Comparison of ENCODE assay signal across 8 mouse cellular contexts in the genomic region with DNA sequence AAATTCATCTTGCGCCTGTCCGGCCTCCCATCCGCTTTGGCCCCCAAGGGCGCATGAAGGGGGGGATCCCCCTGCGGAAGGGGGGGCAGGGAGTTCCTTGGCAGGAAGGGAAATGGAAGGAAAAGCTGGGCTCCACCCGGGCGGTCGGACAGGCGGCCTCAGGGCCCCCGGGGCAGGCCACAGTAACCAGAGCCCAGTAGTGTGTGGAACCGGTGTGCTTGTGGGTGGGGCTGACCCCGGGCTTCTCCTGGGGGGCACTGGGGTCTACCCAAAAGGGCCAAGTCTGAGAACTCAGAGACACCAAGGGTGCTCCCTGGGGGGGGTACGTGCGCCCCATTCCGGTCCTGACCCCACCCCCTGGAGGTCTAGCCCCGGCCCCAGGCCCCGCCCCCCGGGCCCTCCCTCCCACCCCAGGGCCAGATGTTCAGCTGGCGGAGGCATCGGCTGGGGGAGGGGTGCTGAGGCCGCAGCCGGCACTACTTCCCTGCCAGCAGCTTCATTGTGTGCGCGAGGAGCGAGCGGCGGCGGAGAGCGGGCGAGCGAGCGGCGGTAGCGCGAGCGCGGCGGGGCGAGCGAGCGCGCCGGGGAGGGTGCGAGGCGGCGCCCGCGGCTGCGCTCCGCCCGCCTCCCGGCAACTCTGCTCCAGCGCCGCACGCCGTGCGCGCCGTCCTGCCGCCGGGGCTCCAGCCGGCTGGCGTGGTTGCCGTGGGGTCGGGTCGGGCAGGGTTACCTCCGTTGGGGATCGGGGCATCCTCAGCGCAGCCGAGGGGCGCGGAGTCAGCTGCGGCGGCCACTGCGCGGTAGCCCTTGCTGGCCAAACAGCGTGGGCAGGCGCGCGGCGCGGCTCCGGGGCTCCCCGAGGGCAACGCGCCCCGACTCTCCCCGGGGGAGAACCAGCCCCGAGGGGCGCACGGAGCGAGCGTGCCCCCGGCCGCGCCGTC. TPM values are rescaled to one million over a fixed set of nuclear protein-coding genes. Genes with fewer than 3 reads are reported as not detected.
DNase-seq lines count a peak whose midpoint lies in the region; ATAC-seq and TF ChIP-seq lines count a peak whose summit lies in the region.

No protein-coding gene starts in this region.

- H3K9ac ChIP-seq in MEL (ENCODE audit: control insufficient read depth, low read depth, low read length, poor library complexity, severe bottlenecking), result peak overlapping the region; percentile 83
- peak overlapping the region; percentile 80 for H3K9ac ChIP-seq in forebrain, postnatal 0 days

- H3K4me3 ChIP-seq in MEL (ENCODE audit: control insufficient read depth in 1 of 2, insufficient read depth in 1 of 2, low read depth in 2 of 2, low read length in 2 of 2), result peak overlapping the region; percentile 80 to 92
- H3K4me3 ChIP-seq in forebrain, postnatal 0 days (ENCODE audit: low read depth, low read length), result peak overlapping the region; percentile 79

- ATAC-seq in forebrain, postnatal 0 days, result peak; percentile 75
- ATAC-seq in hematopoietic stem cell, adult 5-6 weeks (replicated peaks in 1 of 2; ENCODE audit: insufficient read depth in 1 of 2, low FRiP score in 2 of 2, low TSS enrichment in 1 of 2, low read depth in 1 of 2, poor library complexity in 2 of 2, severe bottlenecking in 2 of 2), result peak; percentile 43; a peak in 2 of 4 replicates

- no peak for TF ChIP-seq EP300 in MEL (IDR thresholded peaks at IDR 0.05; ENCODE audit: low read depth in 1 of 2, low read length in 2 of 2)

- H3K27me3 ChIP-seq in MEL (ENCODE audit: control insufficient read depth in 1 of 2, insufficient read depth in 2 of 2, low read length in 2 of 2), result no peaks in the 10 kb centered on the region
- no peaks in the 10 kb centered on the region for H3K27me3 ChIP-seq in forebrain, postnatal 0 days (ENCODE audit: insufficient read depth, low read length)

- DNase-seq in MEL (ENCODE audit: low read depth, low spot score), result peak; percentile 92
- peak; percentile 96 for DNase-seq in brain, embryonic 14.5 days (ENCODE audit: low read depth)
- DNase-seq in forebrain, postnatal 0 days, result peak; percentile 90
- peak; percentile 71 to 77 for DNase-seq in layer of hippocampus, postnatal 14 days (ENCODE audit: low spot score in 2 of 2)
- DNase-seq in lung, postnatal 36 days, result peak; percentile 84
- peak; percentile 94 for DNase-seq in retina, postnatal 1 day
- DNase-seq in urinary bladder, postnatal 36 days (ENCODE audit: low spot score in 2 of 2), result peak; percentile 58 to 76

- no peak for TF ChIP-seq RAD21 in MEL (IDR thresholded peaks at IDR 0.05; ENCODE audit: low read depth, low read length)

- H3K36me3 ChIP-seq in MEL (ENCODE audit: control insufficient read depth in 1 of 2, insufficient read depth in 2 of 2, low read length in 2 of 2), result peaks cover 0 to 4% of the 10 kb centered on the region in 2 experiments; a peak in 1 of 4 replicates
- peaks cover 21% of the 10 kb centered on the region for H3K36me3 ChIP-seq in forebrain, postnatal 0 days (ENCODE audit: insufficient read depth)

- peaks cover 5% of the 10 kb centered on the region for H3K79me2 ChIP-seq in MEL (ENCODE audit: control insufficient read depth, insufficient read depth, low read length, poor library complexity)

- TF ChIP-seq CTCF in MEL (IDR thresholded peaks at IDR 0.05 in 2 of 3, conservative IDR thresholded peaks at IDR 0.05 in 1 of 3; ENCODE audit: control insufficient read depth in 1 of 3, insufficient read depth in 1 of 3, low read depth in 2 of 3, low read length in 3 of 3, poor library complexity in 1 of 3, severe bottlenecking in 1 of 3), result 0 out of 6 replicates have a peak, but pooled peaks of 1 of the 3 experiments have one; percentile 2
- no peak for TF ChIP-seq CTCF in brain, embryonic 14.5 days (IDR thresholded peaks at IDR 0.05; ENCODE audit: borderline replicate concordance, extremely low read depth, insufficient read depth, insufficient read length)
- TF ChIP-seq CTCF in forebrain, postnatal 0 days (IDR thresholded peaks at IDR 0.05; ENCODE audit: low read depth), result no peak

- H3K9me3 ChIP-seq in MEL (replicated peaks; ENCODE audit: insufficient read depth, low read length), result no peaks in the 10 kb centered on the region
- no peaks in the 10 kb centered on the region for H3K9me3 ChIP-seq in forebrain, postnatal 0 days (ENCODE audit: low read length)

- peaks cover 0 to 29% of the 10 kb centered on the region in 2 experiments; a peak in 3 of 4 replicates for H3K4me1 ChIP-seq in MEL (ENCODE audit: control insufficient read depth in 1 of 2, insufficient read depth in 2 of 2, low read length in 2 of 2)
- peaks cover 29% of the 10 kb centered on the region for H3K4me1 ChIP-seq in forebrain, postnatal 0 days (ENCODE audit: insufficient read depth)

- WGBS in forebrain, postnatal 0 days, result 2% methylated on average over 68 of the region's 97 CpGs

- H3K27ac ChIP-seq in MEL (ENCODE audit: control insufficient read depth, low read depth, low read length), result peak overlapping the region; percentile 55
- peak overlapping the region; percentile 95 for H3K27ac ChIP-seq in forebrain, postnatal 0 days (ENCODE audit: low read depth, low read length)

- peak; percentile 21 to 58; a peak in 3 of 4 replicates for TF ChIP-seq POLR2A in MEL (IDR thresholded peaks at IDR 0.05; ENCODE audit: control insufficient read depth in 1 of 2, insufficient read depth in 1 of 2, low read depth in 1 of 2, low read length in 2 of 2, poor library complexity in 1 of 2)
- TF ChIP-seq POLR2A in brain, embryonic 14.5 days (IDR thresholded peaks at IDR 0.05; ENCODE audit: borderline replicate concordance, extremely low read depth, insufficient read depth, insufficient read length, poor library complexity, severe bottlenecking), result peak; percentile 85

- H3K4me2 ChIP-seq in forebrain, postnatal 0 days (ENCODE audit: low read depth), result peak overlapping the region; percentile 91

TF ChIP-seq in MEL, 35 proteins besides CTCF, POLR2A, EP300 and RAD21 (continues in another document):
- TF ChIP-seq TAL1 (IDR thresholded peaks at IDR 0.05; ENCODE audit: low read length), result no peak
- TF ChIP-seq GATA1 (IDR thresholded peaks at IDR 0.05; ENCODE audit: low read depth, low read length), result no peak
- peak; percentile 48; the same call in 1 of the 2 replicates for TF ChIP-seq MAX (IDR thresholded peaks at IDR 0.05; ENCODE audit: low read length)
- no peak for TF ChIP-seq ZC3H11A (IDR thresholded peaks at IDR 0.05; ENCODE audit: low read depth, low read length)
- no peak for TF ChIP-seq ELF1 (IDR thresholded peaks at IDR 0.05; ENCODE audit: low read depth, low read length)
- peak; percentile 52; the same call in 1 of the 2 replicates for TF ChIP-seq ETS1 (IDR thresholded peaks at IDR 0.05; ENCODE audit: low read depth, low read length)
- peak; percentile 73 for TF ChIP-seq ZMIZ1 (IDR thresholded peaks at IDR 0.05; ENCODE audit: low read depth, low read length)
- TF ChIP-seq RCOR1 (IDR thresholded peaks at IDR 0.05; ENCODE audit: low read depth, low read length), result no peak
- no peak for TF ChIP-seq ZNF384 (IDR thresholded peaks at IDR 0.05; ENCODE audit: low read depth, low read length)
- no peak for TF ChIP-seq CHD2 (IDR thresholded peaks at IDR 0.05; ENCODE audit: low read length)
- TF ChIP-seq TBP (IDR thresholded peaks at IDR 0.05; ENCODE audit: low read depth, low read length), result no peak
- TF ChIP-seq MYC (IDR thresholded peaks at IDR 0.05; ENCODE audit: low read depth, low read length), result no peak
- TF ChIP-seq SIN3A (IDR thresholded peaks at IDR 0.05; ENCODE audit: low read length), result peak; percentile 24; the same call in 1 of the 2 replicates
- TF ChIP-seq BHLHE40 (IDR thresholded peaks at IDR 0.05; ENCODE audit: borderline replicate concordance, low read depth, low read length), result no peak
- TF ChIP-seq ZKSCAN1 (IDR thresholded peaks at IDR 0.05; ENCODE audit: low read depth, low read length), result no peak
- TF ChIP-seq SMC3 (IDR thresholded peaks at IDR 0.05; ENCODE audit: low read depth, low read length), result no peak
- TF ChIP-seq POLR2AphosphoS2 (IDR thresholded peaks at IDR 0.05; ENCODE audit: low read length), result no peak; the same call in 1 of the 2 replicates
- no peak for TF ChIP-seq MAFK (IDR thresholded peaks at IDR 0.05; ENCODE audit: borderline replicate concordance, low read depth, low read length)
- no peak for TF ChIP-seq MYB (IDR thresholded peaks at IDR 0.05; ENCODE audit: low read depth, low read length)
- no peak for TF ChIP-seq CHD1 (IDR thresholded peaks at IDR 0.05; ENCODE audit: low read depth, low read length)

RNA-seq across cellular contexts. Expression of a gene that starts 0.9 kb away (rescaled TPM):
- 31.4 and 33.7 TPM in 2 replicates for total RNA-seq in MEL (2012; rRNA removed)
- polyA plus RNA-seq in MEL (2012; ENCODE audit: insufficient read depth in 1 of 2, insufficient read length in 2 of 2, low read depth in 1 of 2, low replicate concordance in 2 of 2, missing spikeins in 1 of 2), result 10 to 100 TPM in 1 of 2 experiments, not detected in 1; 60.2 TPM
- polyA plus RNA-seq in brain, embryonic 14.5 days (2012; rRNA removed), result 134 and 211 TPM in 2 replicates
- total RNA-seq in forebrain, postnatal 0 days (2014; rRNA removed), result 41.9 and 49.6 TPM in 2 replicates
- polyA plus RNA-seq in forebrain, postnatal 0 days (2015; fragmentation: Nextera tagmentation; extraction: Ambion mirVana), result 13.7 and 14.5 TPM in 2 replicates
- total RNA-seq in hematopoietic stem cell, adult 5-6 weeks (2017), result 19.1 and 20.6 TPM in 2 replicates
- total RNA-seq in layer of hippocampus, postnatal 14 days (2021), result 10 to 100 TPM; 20.2 to 23.2 TPM

RNA-seq across cellular contexts. Expression of a gene that starts 27.1 kb away (rescaled TPM):
- total RNA-seq in MEL (2012; rRNA removed), result 45.5 and 46.8 TPM in 2 replicates
- polyA plus RNA-seq in MEL (2012; ENCODE audit: insufficient read depth in 1 of 2, insufficient read length in 2 of 2, low read depth in 1 of 2, low replicate concordance in 2 of 2, missing spikeins in 1 of 2), result 10 to 100 TPM in 1 of 2 experiments, not detected in 1; 75.7 TPM
- polyA plus RNA-seq in brain, embryonic 14.5 days (2012; rRNA removed), result 74.8 and 79.2 TPM in 2 replicates
- 48.5 and 57.7 TPM in 2 replicates for total RNA-seq in forebrain, postnatal 0 days (2014; rRNA removed)
- 34.7 and 44.0 TPM in 2 replicates for polyA plus RNA-seq in forebrain, postnatal 0 days (2015; fragmentation: Nextera tagmentation; extraction: Ambion mirVana)
- total RNA-seq in hematopoietic stem cell, adult 5-6 weeks (2017), result 39.5 and 43.1 TPM in 2 replicates
- 10 to 100 TPM; 32.1 to 35.0 TPM for total RNA-seq in layer of hippocampus, postnatal 14 days (2021)

RNA-seq across cellular contexts. Expression of a gene that starts 50.6 kb away (rescaled TPM):
- 736 and 745 TPM in 2 replicates for total RNA-seq in MEL (2012; rRNA removed)
- polyA plus RNA-seq in MEL (2012; ENCODE audit: insufficient read depth in 1 of 2, insufficient read length in 2 of 2, low read depth in 1 of 2, low replicate concordance in 2 of 2, missing spikeins in 1 of 2), result 1,000 to 10,000 TPM in 1 of 2 experiments, not detected in 1; 1,213 TPM
- 458 and 614 TPM in 2 replicates for polyA plus RNA-seq in brain, embryonic 14.5 days (2012; rRNA removed)
- 735 and 828 TPM in 2 replicates for total RNA-seq in forebrain, postnatal 0 days (2014; rRNA removed)
- 1,247 and 1,523 TPM in 2 replicates for polyA plus RNA-seq in forebrain, postnatal 0 days (2015; fragmentation: Nextera tagmentation; extraction: Ambion mirVana)
- 361 and 451 TPM in 2 replicates for total RNA-seq in hematopoietic stem cell, adult 5-6 weeks (2017)
- total RNA-seq in layer of hippocampus, postnatal 14 days (2021), result 100 to 1,000 TPM; 973 to 982 TPM

Comparison
In these comparisons a context has a peak if more than half of its experiments do, and no peak if none do; other contexts are left out.
1. Peak in every context shown above with its lines: DNase-seq, ATAC-seq, H3K4me3 ChIP-seq and H3K27ac ChIP-seq.